Comparison of ENCODE assay signal across 10 mouse cellular contexts in genomic region chr7:19230041-19230580, GRCm38 (mm10). TPM values are rescaled to one million over a fixed set of nuclear protein-coding genes. Genes with fewer than 3 reads are reported as not detected.
DNase-seq lines count a peak whose midpoint lies in the region; ATAC-seq and TF ChIP-seq lines count a peak whose summit lies in the region.
"Had no signal": no experiment of that assay in that cellular context is flagged by ENCODE, and none has a peak within 500 bp of the region (broad histone marks: within the 10 kb centered on the region; RNA-seq: fewer than 3 reads in every experiment).

No protein-coding gene starts in this region.

- H3K4me2 ChIP-seq in midbrain, embryonic 16.5 days (ENCODE audit: low read length): no peak overlapping the region; the same call in 1 of the 2 replicates
- no peak overlapping the region for H3K4me2 ChIP-seq in kidney, postnatal 0 days (ENCODE audit: low read length)
- H3K4me2 ChIP-seq in neural tube, embryonic 14.5 days (ENCODE audit: low read depth, low read length): 0 out of 2 replicates have a peak overlapping the region, but pooled peaks have one; percentile 67

- no peak overlapping the region for H3K9ac ChIP-seq in midbrain, embryonic 16.5 days (ENCODE audit: low read depth, low read length)
- no peak overlapping the region for H3K9ac ChIP-seq in kidney, postnatal 0 days (ENCODE audit: low read depth, low read length)
- H3K9ac ChIP-seq in neural tube, embryonic 14.5 days (replicated peaks; ENCODE audit: low read depth, low read length): no peak overlapping the region

- no peaks in the 10 kb centered on the region for H3K27me3 ChIP-seq in midbrain, embryonic 10.5 days (ENCODE audit: low read depth, poor library complexity, severe bottlenecking)
- H3K27me3 ChIP-seq in midbrain, embryonic 16.5 days (ENCODE audit: control insufficient read depth, insufficient read depth, low read depth, low read length): no peaks in the 10 kb centered on the region
- H3K27me3 ChIP-seq in kidney, postnatal 0 days (ENCODE audit: insufficient read depth, low read length): no peaks in the 10 kb centered on the region
- no peaks in the 10 kb centered on the region for H3K27me3 ChIP-seq in neural tube, embryonic 14.5 days (ENCODE audit: control insufficient read depth, insufficient read depth, low read length)

- 92% methylated on average over 2 of the region's 2 CpGs for WGBS in midbrain, embryonic 10.5 days
- 89% methylated on average over 2 of the region's 2 CpGs for WGBS in midbrain, embryonic 16.5 days
- WGBS in kidney, postnatal 0 days: 80% methylated on average over 2 of the region's 2 CpGs
- 94% methylated on average over 2 of the region's 2 CpGs for WGBS in neural tube, embryonic 14.5 days

- TF ChIP-seq CTCF in gastrocnemius, adult 2 months (IDR thresholded peaks at IDR 0.05): no peak
- TF ChIP-seq CTCF in kidney, postnatal 0 days (IDR thresholded peaks at IDR 0.05; ENCODE audit: low read depth): no peak

- peaks cover 26% of the 10 kb centered on the region for H3K4me1 ChIP-seq in midbrain, embryonic 10.5 days
- H3K4me1 ChIP-seq in midbrain, embryonic 16.5 days (ENCODE audit: control insufficient read depth, insufficient read depth, low read length): peaks cover 16% of the 10 kb centered on the region
- H3K4me1 ChIP-seq in kidney, postnatal 0 days (replicated peaks; ENCODE audit: insufficient read depth, low read length): peaks cover 9% of the 10 kb centered on the region; the same call in 1 of the 2 replicates
- H3K4me1 ChIP-seq in neural tube, embryonic 14.5 days (ENCODE audit: control insufficient read depth, insufficient read depth, low read length): peaks cover 20% of the 10 kb centered on the region

- H3K27ac ChIP-seq in gastrocnemius, adult 2 months: peak overlapping the region; percentile 94
- no peak overlapping the region for H3K27ac ChIP-seq in midbrain, embryonic 10.5 days (replicated peaks)
- no peak overlapping the region for H3K27ac ChIP-seq in midbrain, embryonic 16.5 days (ENCODE audit: low read length)
- H3K27ac ChIP-seq in kidney, postnatal 0 days: peak overlapping the region; percentile 31; the same call in 1 of the 2 replicates
- no peak overlapping the region for H3K27ac ChIP-seq in neural tube, embryonic 14.5 days (ENCODE audit: low read depth, low read length)

- no peak for DNase-seq in gastrocnemius, adult 2 months
- DNase-seq in gastrocnemius, postnatal 4 days (ENCODE audit: low spot score in 2 of 2): no peak
- no peak for DNase-seq in midbrain, embryonic 10.5 days (ENCODE audit: low spot score)
- no peak for DNase-seq in kidney, postnatal 0 days (ENCODE audit: low spot score)
- no peak for DNase-seq in urinary bladder, postnatal 10 days (ENCODE audit: low spot score)
- no peak for DNase-seq in adrenal gland, postnatal 14 days
- DNase-seq: cerebellum, adult 18-20 months; lung, adult 18-20 months had no signal

- no peaks in the 10 kb centered on the region for H3K9me3 ChIP-seq in midbrain, embryonic 10.5 days (replicated peaks)
- no peaks in the 10 kb centered on the region for H3K9me3 ChIP-seq in midbrain, embryonic 16.5 days (replicated peaks; ENCODE audit: control insufficient read depth, low read length, poor library complexity, severe bottlenecking)
- no peaks in the 10 kb centered on the region for H3K9me3 ChIP-seq in kidney, postnatal 0 days (replicated peaks; ENCODE audit: low read length)
- no peaks in the 10 kb centered on the region for H3K9me3 ChIP-seq in neural tube, embryonic 14.5 days (ENCODE audit: control insufficient read depth, low read length)

- intact Hi-C loops in gastrocnemius, adult 2 months (cut with DNase I): loop anchor here (5.0 kb wide), 1 partner anchor 132 kb away; no protein-coding TSS in a partner anchor

- peak overlapping the region; percentile 73 for H3K4me3 ChIP-seq in gastrocnemius, adult 2 months
- H3K4me3 ChIP-seq in midbrain, embryonic 10.5 days: peak overlapping the region; percentile 66; the same call in 1 of the 2 replicates
- H3K4me3 ChIP-seq in midbrain, embryonic 16.5 days (ENCODE audit: low read depth, low read length): no peak overlapping the region
- H3K4me3 ChIP-seq in kidney, postnatal 0 days (replicated peaks; ENCODE audit: low read depth, low read length): peak overlapping the region; percentile 62; the same call in 1 of the 2 replicates
- H3K4me3 ChIP-seq in neural tube, embryonic 14.5 days (ENCODE audit: low read depth, low read length): no peak overlapping the region

- ATAC-seq in midbrain, embryonic 16.5 days: no peak
- no peak for ATAC-seq in kidney, postnatal 0 days (replicated peaks; ENCODE audit: low FRiP score, low read depth)
- no peak for ATAC-seq in neural tube, embryonic 14.5 days (ENCODE audit: low read depth)

- H3K36me3 ChIP-seq in midbrain, embryonic 10.5 days: peaks cover 51% of the 10 kb centered on the region
- H3K36me3 ChIP-seq in midbrain, embryonic 16.5 days (ENCODE audit: control insufficient read depth, insufficient read depth, low read length): no peaks in the 10 kb centered on the region; the same call in 1 of the 2 replicates
- no peaks in the 10 kb centered on the region for H3K36me3 ChIP-seq in kidney, postnatal 0 days (ENCODE audit: insufficient read depth, low read length)
- no peaks in the 10 kb centered on the region for H3K36me3 ChIP-seq in neural tube, embryonic 14.5 days (ENCODE audit: control insufficient read depth, insufficient read depth, low read length)

RNA-seq across cellular contexts. Expression of gene Opa3, which starts 2.0 kb away (rescaled TPM):
- 10 to 100 TPM; 41.9 to 52.4 TPM for total RNA-seq in gastrocnemius, adult 2 months (2021)
- 10 to 100 TPM; 30.7 to 31.3 TPM for total RNA-seq in gastrocnemius, postnatal 4 days (2021)
- 51.0 and 51.9 TPM in 2 replicates for polyA plus RNA-seq in midbrain, embryonic 10.5 days (2016; fragmentation: Nextera tagmentation; extraction: Ambion mirVana)
- 33.8 and 36.5 TPM in 2 replicates for polyA plus RNA-seq in midbrain, embryonic 16.5 days (2015; fragmentation: Nextera tagmentation; extraction: Ambion mirVana)
- polyA plus RNA-seq in kidney, postnatal 0 days (2015; fragmentation: Nextera tagmentation; extraction: Ambion mirVana): 30.4 and 30.5 TPM in 2 replicates
- 36.6 and 37.6 TPM in 2 replicates for polyA plus RNA-seq in neural tube, embryonic 14.5 days (2014; fragmentation: Nextera tagmentation; extraction: Ambion mirVana)
- total RNA-seq in adrenal gland, postnatal 14 days (2021): 27.5 and 28.5 TPM in 2 replicates

RNA-seq across cellular contexts. Expression of gene Gpr4, which starts 17.8 kb away (rescaled TPM):
- total RNA-seq in gastrocnemius, adult 2 months (2021): 1 to 10 TPM; 1.9 to 2.9 TPM
- total RNA-seq in gastrocnemius, postnatal 4 days (2021): 1 to 10 TPM; 2.2 to 2.7 TPM
- 2.4 and 2.6 TPM in 2 replicates for polyA plus RNA-seq in midbrain, embryonic 10.5 days (2016; fragmentation: Nextera tagmentation; extraction: Ambion mirVana)
- polyA plus RNA-seq in midbrain, embryonic 16.5 days (2015; fragmentation: Nextera tagmentation; extraction: Ambion mirVana): 3.4 and 4.5 TPM in 2 replicates
- 5.1 and 5.2 TPM in 2 replicates for polyA plus RNA-seq in kidney, postnatal 0 days (2015; fragmentation: Nextera tagmentation; extraction: Ambion mirVana)
- polyA plus RNA-seq in neural tube, embryonic 14.5 days (2014; fragmentation: Nextera tagmentation; extraction: Ambion mirVana): 2.9 and 3.4 TPM in 2 replicates
- total RNA-seq in adrenal gland, postnatal 14 days (2021): 9.7 and 12.4 TPM in 2 replicates

RNA-seq across cellular contexts. Expression of gene Vasp, which starts 41.5 kb away (rescaled TPM):
- total RNA-seq in gastrocnemius, adult 2 months (2021): 10 to 100 TPM; 13.6 to 17.3 TPM
- 10 to 100 TPM; 65.3 to 71.9 TPM for total RNA-seq in gastrocnemius, postnatal 4 days (2021)
- polyA plus RNA-seq in midbrain, embryonic 10.5 days (2016; fragmentation: Nextera tagmentation; extraction: Ambion mirVana): 49.3 and 52.7 TPM in 2 replicates
- polyA plus RNA-seq in midbrain, embryonic 16.5 days (2015; fragmentation: Nextera tagmentation; extraction: Ambion mirVana): 35.5 and 40.9 TPM in 2 replicates
- 89.4 and 94.4 TPM in 2 replicates for polyA plus RNA-seq in kidney, postnatal 0 days (2015; fragmentation: Nextera tagmentation; extraction: Ambion mirVana)
- polyA plus RNA-seq in neural tube, embryonic 14.5 days (2014; fragmentation: Nextera tagmentation; extraction: Ambion mirVana): 17.4 and 40.9 TPM in 2 replicates
- 62.0 and 79.0 TPM in 2 replicates for total RNA-seq in adrenal gland, postnatal 14 days (2021)

RNA-seq across cellular contexts. Expression of gene Ppm1n, which starts 49.8 kb away (rescaled TPM):
- total RNA-seq in gastrocnemius, adult 2 months (2021): under 1 TPM in 1 of 2 experiments, not detected in 1; 0.74 TPM
- not detected for total RNA-seq in gastrocnemius, postnatal 4 days (2021)
- polyA plus RNA-seq in midbrain, embryonic 10.5 days (2016; fragmentation: Nextera tagmentation; extraction: Ambion mirVana): 0.36 and 0.39 TPM in 2 replicates
- 1.5 and 1.6 TPM in 2 replicates for polyA plus RNA-seq in midbrain, embryonic 16.5 days (2015; fragmentation: Nextera tagmentation; extraction: Ambion mirVana)
- polyA plus RNA-seq in kidney, postnatal 0 days (2015; fragmentation: Nextera tagmentation; extraction: Ambion mirVana): 0.18 TPM in 1 of 2 replicates, not detected in the other
- 0.66 and 0.75 TPM in 2 replicates for polyA plus RNA-seq in neural tube, embryonic 14.5 days (2014; fragmentation: Nextera tagmentation; extraction: Ambion mirVana)
- 0.19 TPM in 1 of 2 replicates, not detected in the other for total RNA-seq in adrenal gland, postnatal 14 days (2021)

RNA-seq across cellular contexts. Expression of gene Rtn2, which starts 52.3 kb away (rescaled TPM):
- total RNA-seq in gastrocnemius, adult 2 months (2021): 1,000 to 10,000 TPM in 1 of 2 experiments, 100 to 1,000 TPM in 1; 987 to 1,150 TPM
- total RNA-seq in gastrocnemius, postnatal 4 days (2021): 100 to 1,000 TPM; 473 to 501 TPM
- polyA plus RNA-seq in midbrain, embryonic 10.5 days (2016; fragmentation: Nextera tagmentation; extraction: Ambion mirVana): 41.9 and 48.6 TPM in 2 replicates
- 111 and 114 TPM in 2 replicates for polyA plus RNA-seq in midbrain, embryonic 16.5 days (2015; fragmentation: Nextera tagmentation; extraction: Ambion mirVana)
- 7.3 and 7.4 TPM in 2 replicates for polyA plus RNA-seq in kidney, postnatal 0 days (2015; fragmentation: Nextera tagmentation; extraction: Ambion mirVana)
- polyA plus RNA-seq in neural tube, embryonic 14.5 days (2014; fragmentation: Nextera tagmentation; extraction: Ambion mirVana): 115 and 118 TPM in 2 replicates
- total RNA-seq in adrenal gland, postnatal 14 days (2021): 6.0 and 7.9 TPM in 2 replicates

Comparison
In these comparisons a context has a peak if more than half of its experiments do, and no peak if none do; other contexts are left out.
1. H3K4me3 ChIP-seq: peak in gastrocnemius, adult 2 months (single experiment), midbrain, embryonic 10.5 days (single experiment) and kidney, postnatal 0 days (single experiment); none in midbrain, embryonic 16.5 days (single experiment) and neural tube, embryonic 14.5 days (single experiment).
2. H3K27ac ChIP-seq: peak in gastrocnemius, adult 2 months (single experiment) and kidney, postnatal 0 days (single experiment); none in midbrain, embryonic 10.5 days (single experiment), midbrain, embryonic 16.5 days (single experiment) and neural tube, embryonic 14.5 days (single experiment).